Mouse (Mus musculus) frontal cortex, postnatal 14 days (tissue): Measurements from ENCODE around the gene Grk1.

Experiments used
- DNase-seq, 2 experiments: peaks; one replicate each; pipeline ENCODE4 v3.0.0; 2022; ENCODE audit warnings: low spot score in 2 of 2

Gene Grk1

GRCm38 (mm10) chr8:13404666-13405131 lies at the start of gene Grk1:
Gene Grk1, plus strand, starts transcription at chr8:13405081.
- no peak for DNase-seq

- DNase-seq = no peak
These were observed 48.7 kb upstream of the Grk1 start for GRCm38 (mm10) chr8:13356221-13356620.

- no peak for DNase-seq
These were observed 48.2 kb upstream of the Grk1 start for GRCm38 (mm10) chr8:13356681-13357080.

- no peak for DNase-seq
These were observed 44.7 kb upstream of the Grk1 start for GRCm38 (mm10) chr8:13360213-13360612.

GRCm38 (mm10) chr8:13361865-13362264 lies 43.0 kb upstream of the Grk1 start:
- no peak for DNase-seq

GRCm38 (mm10) chr8:13373151-13373662 lies 31.7 kb upstream of the Grk1 start:
- no peak for DNase-seq

- DNase-seq = no peak
These were observed 23.3 kb upstream of the Grk1 start for GRCm38 (mm10) chr8:13381630-13382029.

- no peak for DNase-seq
These were observed 22.3 kb upstream of the Grk1 start for GRCm38 (mm10) chr8:13382536-13382935.

- no peak for DNase-seq
These were observed 21.9 kb upstream of the Grk1 start for GRCm38 (mm10) chr8:13382999-13383398.

- DNase-seq = no peak
These were observed 18.5 kb upstream of the Grk1 start for GRCm38 (mm10) chr8:13386366-13386765.

- no peak for DNase-seq
These were observed 17.2 kb upstream of the Grk1 start for GRCm38 (mm10) chr8:13387728-13388127.

- no peak for DNase-seq
These were observed 16.1 kb upstream of the Grk1 start for GRCm38 (mm10) chr8:13388744-13389143.

GRCm38 (mm10) chr8:13393869-13394268 lies 11.0 kb upstream of the Grk1 start:
- DNase-seq = no peak

GRCm38 (mm10) chr8:13396725-13397124 lies 8.2 kb upstream of the Grk1 start, which contains the start of gene Atp4b:
Gene Atp4b, minus strand, starts transcription at chr8:13396825.
- no peak for DNase-seq

- no peak for DNase-seq
These were observed 1.4 kb upstream of the Grk1 start for GRCm38 (mm10) chr8:13403517-13403916.

- DNase-seq = no peak
These were observed 1.1 kb downstream of the Grk1 start for GRCm38 (mm10) chr8:13406011-13406410.

GRCm38 (mm10) chr8:13411597-13411996 lies 6.7 kb downstream of the Grk1 start:
- DNase-seq = peak in 1 of 2 experiments; percentile 74

GRCm38 (mm10) chr8:13412891-13413558 lies 8.1 kb downstream of the Grk1 start:
- DNase-seq = peak in 1 of 2 experiments; percentile 52

GRCm38 (mm10) chr8:13413823-13414390 lies 9.0 kb downstream of the Grk1 start:
- no peak for DNase-seq

GRCm38 (mm10) chr8:13415879-13416278 lies 11.0 kb downstream of the Grk1 start:
- no peak for DNase-seq

GRCm38 (mm10) chr8:13419111-13419639 lies 14.3 kb downstream of the Grk1 start:
- no peak for DNase-seq

GRCm38 (mm10) chr8:13420970-13421369 lies 16.1 kb downstream of the Grk1 start:
- peak in 1 of 2 experiments; percentile 8 for DNase-seq

GRCm38 (mm10) chr8:13427351-13427750 lies 22.5 kb downstream of the Grk1 start:
- DNase-seq = no peak
